Mouse (Mus musculus): ENCODE measurements around the gene Etv1. TPM values are rescaled to one million over a fixed set of nuclear protein-coding genes. Genes with fewer than 3 reads are reported as not detected.

Gene Etv1
- polyA plus RNA-seq (2012; rRNA removed) = 12.7 and 16.0 TPM in 2 replicates

DNA sequence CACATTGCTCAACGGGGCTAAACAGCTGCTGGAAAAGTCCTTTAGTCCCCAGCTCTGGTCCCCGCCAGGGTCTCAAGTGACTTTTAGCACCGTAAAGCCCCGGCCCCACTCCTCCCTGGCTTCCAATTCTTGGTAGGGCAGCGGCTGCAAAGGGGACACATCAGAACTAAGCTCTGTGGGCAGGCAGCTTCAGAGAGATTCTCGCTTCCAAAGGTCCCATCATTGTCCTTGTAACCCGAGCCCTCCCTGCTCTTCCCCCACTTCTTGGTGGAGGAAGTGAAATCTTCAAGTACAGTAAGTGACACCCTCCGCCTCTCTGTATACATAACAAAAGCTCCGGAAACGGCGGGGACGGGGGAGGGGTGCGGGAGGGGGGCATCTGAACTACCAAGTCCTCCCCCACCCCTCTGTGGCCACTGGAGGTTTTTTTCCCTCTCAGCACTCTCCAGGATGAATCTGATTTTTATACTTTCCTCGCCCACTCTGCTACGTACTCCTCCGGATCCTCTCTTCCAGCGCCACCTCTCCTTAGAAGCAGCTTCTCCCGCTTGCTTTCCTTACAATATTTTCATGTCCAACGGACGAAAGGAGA is at the start of gene Etv1:
TSS of gene Etv1 (plus strand) at position 195 of the 592 bp plus-strand sequence.
- DNase-seq (ENCODE audit: low read depth) = no peak

DNA sequence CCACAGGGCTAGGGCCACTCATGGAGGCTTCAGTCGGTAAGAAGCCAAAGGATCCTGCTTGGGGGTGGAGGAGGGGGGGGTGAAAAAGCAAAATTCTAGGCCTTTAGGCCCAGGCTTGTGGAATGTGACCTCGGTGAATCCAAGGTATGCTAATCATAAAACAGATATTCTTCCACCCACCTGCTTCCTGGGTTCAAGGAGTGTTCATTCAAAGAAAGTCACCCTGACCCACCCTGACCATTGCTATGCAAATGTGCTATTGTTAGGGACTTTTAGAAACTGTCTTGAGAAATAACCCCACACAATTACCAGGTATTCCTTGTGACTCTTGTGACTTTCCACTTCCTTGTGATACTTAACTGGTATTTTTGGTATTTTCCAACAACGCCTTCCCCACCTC is 49.5 kb upstream of the Etv1 start:
- DNase-seq (ENCODE audit: low read depth) = no peak

DNA sequence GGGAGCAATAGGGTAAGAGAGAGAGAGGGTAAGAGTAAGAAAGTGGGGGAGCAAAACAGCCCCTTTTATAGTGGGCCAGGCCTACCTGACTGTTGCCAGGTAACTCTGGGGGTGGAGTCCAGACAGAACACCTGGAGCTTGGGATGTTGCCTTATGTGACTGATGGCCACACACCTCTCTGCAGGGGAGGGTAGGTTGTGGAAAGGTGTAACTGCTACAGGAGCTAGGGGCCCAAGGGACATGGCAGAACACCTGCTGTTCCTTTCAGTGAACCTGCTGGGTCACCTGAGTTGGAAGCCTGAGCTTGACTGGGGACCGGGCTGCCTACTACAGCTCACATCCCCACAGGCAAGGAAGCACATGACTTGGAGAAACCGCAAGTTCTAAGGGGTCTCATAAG is 48.4 kb upstream of the Etv1 start:
- DNase-seq (ENCODE audit: low read depth) = no peak

DNA sequence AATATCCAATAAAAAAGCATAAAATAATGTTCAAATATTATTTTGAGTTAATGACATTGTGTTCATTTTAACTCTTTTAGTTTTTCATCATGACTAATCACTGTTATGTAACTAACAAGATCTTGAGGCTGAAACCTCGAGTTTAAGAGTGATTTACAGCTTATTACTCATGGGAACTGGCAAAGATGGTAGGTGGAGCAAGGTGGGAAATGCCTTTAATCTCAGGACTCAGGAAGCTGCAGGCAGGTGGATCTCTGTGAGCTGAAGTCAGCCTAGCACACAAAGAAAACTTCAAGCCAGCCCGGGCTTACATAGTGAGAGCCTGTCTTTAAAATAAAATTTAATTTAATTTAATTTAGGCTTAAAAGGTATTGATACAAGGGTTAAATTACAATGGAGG is 19.9 kb upstream of the Etv1 start:
- no peak for DNase-seq (ENCODE audit: low read depth)

DNA sequence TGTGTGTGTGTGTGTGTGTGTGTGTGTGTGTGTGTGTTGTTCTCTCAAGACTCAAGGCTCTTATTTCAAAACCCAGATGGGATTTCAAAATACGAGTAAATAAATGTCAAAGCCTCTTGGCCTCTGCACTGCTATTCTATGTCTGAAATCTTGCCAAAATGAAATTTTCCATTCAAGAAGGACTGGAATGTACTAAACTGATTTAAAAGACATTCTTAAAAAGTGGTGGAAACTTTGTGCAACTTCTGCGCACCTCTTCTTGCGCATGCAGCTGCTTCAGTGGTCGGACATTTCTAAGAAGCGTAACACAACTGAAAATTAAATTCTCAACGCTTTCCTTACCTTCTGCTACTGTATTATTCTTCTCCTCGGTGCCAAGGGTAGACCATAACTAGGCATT is 1.9 kb upstream of the Etv1 start:
- no peak for DNase-seq (ENCODE audit: low read depth)

DNA sequence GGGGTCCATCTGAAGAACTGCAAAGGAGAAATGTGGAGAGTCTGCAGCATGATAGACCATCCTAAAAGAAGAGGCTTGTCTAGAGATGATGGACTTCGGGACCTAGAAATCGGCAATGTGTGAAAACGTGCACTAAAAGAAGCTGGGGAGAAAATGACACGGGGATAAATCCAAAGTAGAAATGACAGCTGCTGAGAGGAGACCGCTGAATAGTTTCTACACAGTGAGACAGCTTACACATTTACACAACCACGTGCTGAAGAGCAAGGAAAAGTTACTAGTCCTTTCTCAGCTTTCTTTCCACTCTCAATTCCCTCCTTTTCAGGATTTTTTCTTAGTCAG is 1.3 kb upstream of the Etv1 start:
- DNase-seq (ENCODE audit: low read depth) = no peak

DNA sequence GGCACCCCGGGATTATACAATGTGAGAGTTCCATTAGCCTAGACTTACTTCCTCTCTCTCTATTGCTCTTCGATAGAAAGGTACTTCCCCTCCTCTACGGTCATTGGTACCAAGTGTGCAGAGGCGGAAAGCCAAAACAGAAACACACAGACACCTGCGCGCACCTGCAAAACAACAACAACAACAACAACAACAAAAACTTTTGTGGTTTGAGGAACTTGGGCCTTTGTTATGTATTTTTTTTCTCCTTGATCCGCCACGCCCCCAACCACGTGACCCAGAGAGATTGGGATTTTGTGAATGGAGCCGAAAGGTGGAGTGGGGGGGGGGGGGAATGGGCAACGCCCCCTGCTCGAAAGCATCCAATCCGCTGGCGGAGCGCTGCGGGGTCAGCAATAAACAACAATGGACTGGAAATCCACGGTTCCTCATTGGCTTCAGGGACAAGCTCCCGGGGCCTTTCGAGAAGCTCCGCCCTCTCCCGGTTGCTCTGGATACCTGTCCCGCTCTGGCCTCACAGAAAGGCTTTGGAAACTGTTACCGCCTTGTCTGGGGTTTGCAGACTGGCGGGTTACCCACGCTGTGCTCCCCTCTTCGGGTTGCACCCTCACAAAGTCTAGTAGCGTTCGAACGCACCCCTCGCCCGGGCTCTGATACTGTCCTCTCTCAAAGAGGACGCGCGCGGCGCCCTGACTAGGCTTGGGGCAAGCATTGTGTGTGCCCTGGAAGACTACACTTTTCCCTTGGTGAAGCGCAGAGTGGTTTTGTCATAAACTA is 693 bp upstream of the Etv1 start:
- no peak for DNase-seq (ENCODE audit: low read depth)

DNA sequence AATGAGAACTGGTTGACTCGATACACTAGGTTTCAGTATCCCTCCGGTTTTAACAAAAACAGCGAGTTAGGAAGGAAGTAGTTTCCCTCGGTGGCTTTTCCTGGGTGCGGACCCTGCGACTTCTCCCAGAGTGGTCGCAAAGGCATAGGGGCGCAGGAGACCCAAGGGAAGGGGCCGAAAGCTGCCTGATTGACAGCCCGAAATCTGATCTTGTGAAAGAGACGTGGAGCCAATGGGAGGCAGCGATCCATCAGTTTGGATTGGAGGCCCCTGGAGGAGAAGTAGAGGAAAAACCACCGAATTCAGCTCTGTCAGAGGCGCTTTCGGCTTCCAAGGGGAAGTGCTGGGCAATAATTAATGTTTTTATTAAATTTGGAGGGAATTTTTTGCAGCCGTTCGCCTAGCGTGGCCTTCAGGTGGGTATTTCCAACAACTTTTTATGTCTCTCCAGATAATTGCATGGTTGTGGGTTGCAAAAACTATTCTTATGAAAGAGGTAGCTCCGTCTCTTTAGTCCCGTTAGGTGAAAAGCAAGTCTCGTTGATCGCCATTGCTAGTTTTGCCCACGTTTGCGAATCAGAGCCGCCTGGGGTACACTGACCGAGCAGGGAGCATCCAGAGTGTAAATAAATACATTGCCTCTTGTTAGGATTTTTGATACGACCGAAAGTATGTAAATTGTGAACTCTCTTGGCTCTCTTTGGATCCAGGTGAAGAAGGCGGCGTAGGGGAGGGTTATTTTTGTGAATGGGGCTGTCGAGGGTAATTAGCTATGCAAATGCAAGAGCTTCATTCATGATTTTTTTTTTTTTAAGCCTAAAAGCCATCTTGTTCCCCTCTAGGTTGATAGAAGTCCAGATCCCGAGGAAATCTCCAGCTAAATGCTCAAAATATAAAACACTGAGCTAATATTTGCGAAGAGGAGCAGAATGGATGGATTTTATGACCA is 1.1 kb downstream of the Etv1 start:
- no peak for DNase-seq (ENCODE audit: low read depth)

DNA sequence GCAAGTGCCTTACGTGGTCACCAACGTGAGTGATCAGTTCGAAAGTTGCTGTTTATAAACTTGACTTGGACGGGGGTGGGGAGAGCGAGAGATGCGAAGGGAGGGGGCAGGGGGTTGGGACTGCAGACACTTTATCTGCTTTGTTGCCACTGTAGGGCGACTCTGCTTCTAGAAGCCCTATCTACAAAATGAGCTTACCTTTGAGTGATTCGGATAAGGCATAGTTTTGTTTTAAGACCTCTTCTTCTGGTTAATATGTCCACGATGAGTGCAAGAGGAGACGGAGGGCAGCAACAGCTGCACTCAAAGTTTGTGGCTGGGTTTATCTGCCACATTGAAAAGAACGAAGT is 1.8 kb downstream of the Etv1 start:
- DNase-seq (ENCODE audit: low read depth) = no peak

DNA sequence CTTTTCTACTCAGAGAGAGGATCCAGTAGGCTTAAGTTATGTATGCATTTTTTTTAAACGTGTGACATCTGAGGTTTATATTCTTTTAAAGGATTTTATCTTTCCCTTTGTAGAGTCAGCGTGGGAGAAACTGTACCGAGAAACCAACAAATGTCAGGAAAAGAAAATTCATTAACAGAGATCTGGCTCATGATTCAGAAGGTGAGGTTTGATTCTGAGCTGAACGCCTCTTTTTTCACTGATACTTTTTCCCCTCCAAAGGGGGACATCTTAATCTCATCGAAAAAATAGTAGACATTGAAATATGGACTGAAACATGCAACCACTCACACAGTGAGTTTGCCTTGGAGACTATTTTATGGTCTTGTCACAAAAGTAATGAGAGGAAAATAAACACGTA is 2.5 kb downstream of the Etv1 start:
- no peak for DNase-seq (ENCODE audit: low read depth)

DNA sequence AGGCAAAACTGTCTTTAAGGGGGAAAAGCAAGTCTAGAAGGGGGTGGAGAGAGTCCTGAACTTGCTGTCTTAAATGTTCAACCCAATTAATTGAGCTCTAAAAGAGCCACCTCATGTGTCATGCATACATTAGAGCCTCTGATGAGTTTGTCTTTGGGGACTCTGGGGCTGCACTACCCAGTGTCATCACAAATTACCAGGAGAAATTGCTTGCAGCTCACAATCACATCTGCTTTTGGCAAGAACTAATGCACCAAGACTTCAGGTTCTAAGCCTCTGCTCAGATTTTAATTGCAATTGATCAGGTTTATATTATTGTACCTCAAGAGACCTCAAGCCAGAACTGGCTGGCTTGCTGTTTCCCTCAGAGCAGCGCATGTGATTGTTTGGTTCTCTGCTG is 4.1 kb downstream of the Etv1 start:
- no peak for DNase-seq (ENCODE audit: low read depth)

DNA sequence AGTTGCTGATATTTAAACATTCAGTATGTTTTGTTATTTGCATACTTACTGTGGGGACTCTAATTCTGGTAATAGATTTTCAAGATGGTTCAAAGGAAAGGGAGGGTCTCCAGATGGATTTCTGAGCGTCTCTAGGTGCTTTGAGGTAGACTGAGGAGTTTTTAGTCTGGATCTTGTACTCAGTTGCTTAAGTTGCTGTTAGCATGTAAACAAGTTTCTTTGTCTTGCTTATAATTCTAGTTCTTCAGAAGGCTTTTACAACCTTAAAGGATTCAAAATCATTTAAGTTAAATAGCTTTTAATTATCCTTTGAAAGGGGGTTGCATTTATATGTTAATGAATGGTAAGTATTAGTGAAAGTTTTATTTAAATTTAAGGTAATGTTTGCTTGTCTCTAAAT is 5.0 kb downstream of the Etv1 start:
- DNase-seq (ENCODE audit: low read depth) = no peak

DNA sequence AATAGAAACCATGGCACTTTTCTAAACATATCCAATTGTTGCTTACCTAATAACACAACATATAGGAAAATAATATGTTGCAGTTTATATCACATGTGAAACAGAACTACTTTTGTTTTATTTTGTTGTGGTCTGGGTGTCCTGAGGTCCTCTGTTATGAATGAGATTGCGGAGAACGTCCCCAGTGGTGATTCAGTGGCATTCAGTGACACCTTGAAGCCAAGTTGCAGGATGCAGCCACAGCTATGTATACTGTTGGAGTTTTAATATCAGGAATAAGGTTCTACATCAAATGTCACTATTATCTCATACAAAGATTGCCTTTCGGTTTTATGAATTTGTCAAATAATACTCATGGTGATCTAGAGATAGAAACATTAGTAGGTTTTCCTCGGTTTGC is 7.4 kb downstream of the Etv1 start:
- no peak for DNase-seq (ENCODE audit: low read depth)

DNA sequence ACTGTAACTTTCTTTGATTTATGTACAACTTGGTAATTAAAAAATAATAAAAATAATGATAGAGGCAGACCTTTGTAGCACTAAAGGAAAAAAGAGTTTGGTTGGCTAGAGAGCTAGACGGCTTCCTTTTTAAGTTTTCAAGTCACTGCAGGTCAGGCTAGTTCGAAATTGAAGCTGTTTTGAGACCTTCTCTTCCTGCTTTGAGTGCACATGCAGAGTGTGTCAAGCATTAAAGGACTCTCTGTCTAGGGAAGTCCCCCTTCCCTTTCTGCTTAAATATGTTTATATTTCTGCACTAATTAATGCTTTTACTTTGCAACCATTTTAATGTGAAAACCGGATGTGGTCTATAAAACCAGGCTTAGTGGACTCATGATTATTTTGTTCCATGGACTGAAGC is 8.5 kb downstream of the Etv1 start:
- no peak for DNase-seq (ENCODE audit: low read depth)

DNA sequence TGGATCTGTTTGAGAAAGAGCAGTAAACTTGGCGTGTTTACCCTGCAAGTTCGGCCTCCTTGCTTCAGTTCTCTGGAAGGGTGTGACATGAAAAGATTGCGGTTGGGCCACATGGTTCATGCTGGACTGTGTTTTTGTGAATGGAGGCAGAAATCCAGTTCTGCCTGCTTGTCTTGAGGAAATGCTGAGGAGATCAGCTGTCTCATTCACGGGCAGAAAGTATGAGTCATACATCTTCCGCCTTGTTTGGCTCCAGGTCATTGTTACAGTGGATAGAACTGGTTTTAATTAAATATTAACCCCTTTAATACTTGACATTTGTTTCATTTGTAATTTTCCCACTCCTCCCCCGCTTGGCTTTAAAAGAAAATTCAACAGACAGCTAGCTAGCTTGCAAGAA is 9.4 kb downstream of the Etv1 start:
- peak; percentile 26 for DNase-seq (ENCODE audit: low read depth)

DNA sequence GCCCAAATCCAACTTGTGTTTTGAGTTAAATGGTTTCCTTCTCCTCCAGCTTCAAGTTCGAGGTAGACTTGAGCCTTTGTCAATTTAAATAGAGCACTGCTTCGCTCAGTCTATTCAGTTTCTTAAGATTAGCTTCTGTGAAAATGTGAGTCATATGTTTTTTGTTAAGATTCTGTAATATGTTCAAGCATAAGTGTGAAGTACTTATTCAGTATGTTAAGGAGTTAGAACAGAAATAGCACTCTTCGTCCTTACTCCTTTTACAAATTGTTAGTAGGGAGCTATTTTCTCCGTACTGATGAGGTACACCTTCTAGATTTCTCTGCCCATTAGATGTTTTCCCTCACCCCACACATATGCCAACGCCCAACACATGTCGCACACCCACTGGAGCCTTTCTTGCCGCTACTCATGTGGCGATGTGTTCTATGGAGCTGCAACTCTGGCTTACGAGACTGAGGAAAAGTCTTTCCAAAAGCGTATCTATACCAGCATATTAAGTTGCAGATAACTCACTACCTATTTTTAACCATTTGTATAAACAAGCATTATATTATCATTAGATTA is 10.7 kb downstream of the Etv1 start:
- DNase-seq (ENCODE audit: low read depth) = no peak

DNA sequence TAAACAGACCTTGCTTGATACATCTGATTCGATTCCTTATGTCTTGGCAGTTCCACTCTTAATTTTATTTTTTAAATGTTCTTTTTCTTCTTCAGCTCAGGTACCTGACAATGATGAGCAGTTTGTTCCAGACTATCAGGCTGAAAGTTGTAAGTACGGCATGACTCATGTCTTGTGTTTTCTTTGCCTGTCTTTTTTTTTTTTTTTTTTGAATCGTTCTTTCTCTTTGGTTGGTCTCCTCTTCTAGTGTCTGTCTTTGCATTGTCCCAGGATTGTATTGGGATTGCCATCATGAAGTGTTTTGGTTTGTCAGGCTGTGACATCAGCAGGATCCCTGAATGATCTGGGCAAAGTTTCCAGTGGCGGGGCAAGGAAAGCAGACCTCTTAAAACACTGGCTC is 13.9 kb downstream of the Etv1 start:
- no peak for DNase-seq (ENCODE audit: low read depth)

DNA sequence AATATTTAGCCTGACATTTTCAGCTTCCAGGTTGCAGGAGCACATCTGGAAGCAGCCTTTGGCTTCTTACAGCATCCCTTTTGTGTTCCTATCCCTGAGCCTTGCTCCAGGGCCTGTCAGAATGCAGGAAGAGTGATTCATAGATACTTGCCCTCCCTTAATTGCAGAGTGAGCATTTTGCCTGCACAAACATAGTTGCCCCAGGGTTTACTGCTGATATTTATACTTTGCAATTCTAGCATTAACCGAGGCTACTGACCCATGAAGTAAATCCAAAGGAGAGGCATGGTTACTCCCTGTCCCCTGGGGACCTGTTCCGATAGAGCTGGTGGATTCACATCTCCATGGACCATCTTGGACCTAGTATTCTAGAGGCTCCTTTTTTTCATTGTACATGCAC is 14.5 kb downstream of the Etv1 start:
- no peak for DNase-seq (ENCODE audit: low read depth)

DNA sequence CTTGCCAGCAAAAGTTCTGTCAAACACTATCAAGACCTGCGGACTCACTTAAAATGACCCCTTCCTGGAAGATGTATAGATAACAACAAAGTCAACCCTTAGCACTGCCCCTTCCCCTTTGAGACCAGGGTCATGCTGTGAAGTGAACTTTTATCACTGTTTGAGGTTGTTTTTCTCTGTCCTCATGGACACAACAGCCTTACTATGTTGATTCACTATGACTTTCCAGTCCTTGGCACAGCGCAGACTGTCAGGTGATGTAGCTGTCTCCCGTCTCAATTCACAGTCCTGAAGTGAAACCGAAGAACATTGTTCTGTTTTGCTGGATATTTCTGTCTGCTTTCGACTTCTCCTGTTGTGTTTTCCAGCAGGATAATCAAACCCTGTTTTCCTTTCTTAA is 27.9 kb downstream of the Etv1 start:
- DNase-seq (ENCODE audit: low read depth) = no peak

DNA sequence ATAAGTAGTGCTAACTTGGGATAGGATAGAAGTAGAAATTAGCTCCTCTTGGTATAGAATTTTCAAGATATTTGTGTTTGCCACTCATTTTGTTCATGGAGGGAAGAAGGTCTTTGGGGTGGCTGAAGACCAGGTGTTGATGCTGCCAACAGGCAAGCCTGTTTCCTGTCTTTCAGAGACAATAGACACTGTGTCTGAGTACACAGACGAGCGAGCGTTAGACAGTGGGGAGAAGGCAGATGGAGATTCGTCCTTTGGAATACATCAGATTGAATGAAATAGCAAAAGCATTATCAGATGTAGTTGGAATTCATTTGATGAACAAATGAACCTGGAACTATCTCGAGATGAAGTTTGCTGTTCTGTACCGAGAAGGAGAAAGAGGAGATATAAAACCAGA is 33.2 kb downstream of the Etv1 start:
- no peak for DNase-seq (ENCODE audit: low read depth)

DNA sequence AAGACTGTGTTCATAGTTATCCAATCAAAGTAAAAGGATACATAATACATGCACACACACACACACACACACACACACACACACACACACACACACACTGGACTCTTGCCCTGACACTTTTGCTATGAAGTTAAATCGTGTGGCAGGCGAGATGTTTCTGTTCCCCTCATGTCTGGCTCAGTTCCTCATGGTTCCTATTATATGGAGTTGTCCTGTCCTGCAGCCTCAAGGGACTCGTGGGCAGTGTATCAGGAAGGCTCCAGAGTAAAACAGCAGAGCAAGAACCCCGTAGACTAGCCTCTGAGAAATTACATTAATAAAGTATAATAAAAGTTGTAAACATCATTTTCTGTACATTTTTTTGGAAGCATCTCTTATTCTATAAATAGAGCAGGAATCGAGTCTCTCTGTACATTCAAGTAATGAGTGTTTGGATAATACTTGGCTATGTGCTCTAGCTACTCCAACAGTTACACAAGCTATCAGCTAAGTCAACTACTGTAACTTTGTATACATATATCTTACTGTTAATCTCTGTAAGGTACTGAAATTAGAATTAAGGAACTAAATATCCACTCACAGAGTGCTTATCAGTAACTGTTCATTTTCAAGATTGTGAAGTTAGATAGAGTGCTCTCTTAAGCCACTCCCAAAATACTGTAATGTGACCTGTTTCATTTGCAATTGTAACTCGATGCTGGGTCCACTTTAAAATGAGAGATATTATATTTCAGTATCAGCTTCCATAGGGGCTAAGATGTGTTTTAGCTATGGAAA is 35.0 kb downstream of the Etv1 start:
- DNase-seq (ENCODE audit: low read depth) = no peak

DNA sequence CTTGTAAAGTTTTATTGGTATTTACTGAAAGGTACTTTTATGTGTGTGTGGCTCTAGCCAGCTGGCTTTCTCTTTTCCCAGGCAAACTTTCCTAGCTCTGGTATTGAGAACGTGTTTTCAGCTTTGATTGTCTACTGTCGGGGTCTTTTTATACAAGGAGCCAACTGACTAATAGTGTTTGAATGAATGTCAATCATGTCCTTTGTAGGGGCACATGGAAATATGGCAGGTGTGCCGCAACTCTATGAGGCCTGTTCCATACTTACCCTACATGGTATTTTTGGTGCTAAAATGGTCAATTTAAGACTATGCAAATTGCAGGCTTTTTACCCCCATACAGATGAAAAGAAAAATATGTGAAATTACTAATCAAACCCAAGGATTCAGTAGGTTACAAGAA is 37.1 kb downstream of the Etv1 start:
- no peak for DNase-seq (ENCODE audit: low read depth)

All from gonadal fat pad, adult 2 months (tissue).